Mouse (Mus musculus) embryonic facial prominence, embryonic 13.5 days (tissue): ENCODE results near the gene Bpifa3. TPM values are rescaled to one million over a fixed set of nuclear protein-coding genes. Genes with fewer than 3 reads are reported as not detected.
"Not testable (repeated sequence)": the region's sequence is repeated elsewhere in the genome, so short reads cannot be mapped to it uniquely, and the experiment has no call there.

Experiments used
- ATAC-seq: fragments of 200-750 bp; cut with Nextera tagmentation; 2 replicates; pipeline ENCODE4 v1.8.0; 2017; ENCODE audit warnings: low read depth; ENCODE audit not compliant: insufficient number of reproducible peaks, insufficient read depth, low FRiP score, low TSS enrichment
- H3K27ac ChIP-seq: fragments of 300-500 bp; sonication (generic); 2 replicates; pipeline ENCODE4 v1.5.1; 2015; ENCODE audit warnings: moderate library complexity, mild to moderate bottlenecking, inconsistent platforms
- H3K27me3 ChIP-seq: fragments of 300-500 bp; sonication (generic); 2 replicates; pipeline ENCODE4 v1.6.1; 2015; ENCODE audit warnings: mild to moderate bottlenecking, inconsistent platforms
- H3K36me3 ChIP-seq: fragments of 300-500 bp; sonication (generic); 2 replicates; pipeline ENCODE4 v1.6.1; 2015; ENCODE audit warnings: mild to moderate bottlenecking, inconsistent platforms
- H3K4me1 ChIP-seq: fragments of 300-500 bp; sonication (generic); 2 replicates; pipeline ENCODE4 v1.6.1; 2015; ENCODE audit warnings: inconsistent platforms
- H3K4me2 ChIP-seq: fragments of 300-500 bp; sonication (generic); 2 replicates; pipeline ENCODE4 v1.6.1; 2015; ENCODE audit warnings: moderate library complexity, mild to moderate bottlenecking, inconsistent platforms
- H3K4me3 ChIP-seq: fragments of 300-500 bp; sonication (generic); 2 replicates; pipeline ENCODE4 v1.5.1; 2015; ENCODE audit warnings: mild to moderate bottlenecking, inconsistent platforms
- H3K9ac ChIP-seq: fragments of 300-500 bp; sonication (generic); 2 replicates; pipeline ENCODE4 v1.6.1; 2015; ENCODE audit warnings: mild to moderate bottlenecking, inconsistent platforms
- H3K9me3 ChIP-seq: fragments of 300-500 bp; sonication (generic); 2 replicates; pipeline ENCODE4 v1.6.1; 2016; ENCODE audit warnings: inconsistent platforms
- WGBS: fragments of 180-500 bp; shearing (Covaris S2); methylation state at CpG from one replicate; pipeline ENCODE4 v1.1.7; 2015; ENCODE audit warnings: mixed read lengths; 5-methylcytosine and 5-hydroxymethylcytosine counted together
- polyA plus RNA-seq: library from polyadenylated mRNA; unstranded; fragments of >200 nt; fragmentation: Nextera tagmentation; extraction: Ambion mirVana; gene quantifications from 2 replicates; pipeline ENCODE4 v1.2.1, GENCODE M21; 2015

Gene Bpifa3
- polyA plus RNA-seq, 1 experiment from 2014 or later, result not detected

GRCm38 (mm10) chr2:154181900-154182299 lies 51.8 kb downstream of the Bpifa3 start:
- H3K4me2 ChIP-seq, H3K27me3 ChIP-seq, H3K4me1 ChIP-seq, ATAC-seq, H3K27ac ChIP-seq, H3K4me3 ChIP-seq, H3K9me3 ChIP-seq, H3K9ac ChIP-seq, H3K36me3 ChIP-seq: not testable (repeated sequence)
- WGBS, result 85% methylated on average over 7 of the region's 7 CpGs

- H3K9ac ChIP-seq, H3K36me3 ChIP-seq, H3K4me3 ChIP-seq, H3K27ac ChIP-seq, H3K4me1 ChIP-seq, H3K27me3 ChIP-seq, H3K9me3 ChIP-seq, ATAC-seq, H3K4me2 ChIP-seq: not testable (repeated sequence)
- 88% methylated on average over 4 of the region's 4 CpGs for WGBS
These were observed 52.9 kb downstream of the Bpifa3 start for GRCm38 (mm10) chr2:154183061-154183460.

GRCm38 (mm10) chr2:154185319-154185718 lies 55.2 kb downstream of the Bpifa3 start:
- 83% methylated on average over 6 of the region's 6 CpGs for WGBS
- H3K27ac ChIP-seq, result no peak overlapping the region
- H3K36me3 ChIP-seq, result no peaks in the 10 kb centered on the region

GRCm38 (mm10) chr2:154185748-154186147 lies 55.6 kb downstream of the Bpifa3 start:
- H3K4me3 ChIP-seq, result no peak overlapping the region
- no peaks in the 10 kb centered on the region for H3K36me3 ChIP-seq
- ATAC-seq, result no peak
- 80% methylated on average over 3 of the region's 3 CpGs for WGBS
- no peaks in the 10 kb centered on the region for H3K4me1 ChIP-seq
- H3K9ac ChIP-seq, result no peak overlapping the region
- H3K4me2 ChIP-seq, result no peak overlapping the region
- no peak overlapping the region; the same call in 1 of the 2 replicates for H3K27ac ChIP-seq
- H3K9me3 ChIP-seq, result no peaks in the 10 kb centered on the region
- H3K27me3 ChIP-seq, result no peaks in the 10 kb centered on the region

More at GRCm38 (mm10) chr2:154185319-154185718, 55.2 kb downstream of the Bpifa3 start:
- ATAC-seq, result no peak
- no peaks in the 10 kb centered on the region for H3K9me3 ChIP-seq
- no peaks in the 10 kb centered on the region for H3K4me1 ChIP-seq
- H3K9ac ChIP-seq, result no peak overlapping the region
- no peak overlapping the region for H3K4me3 ChIP-seq
- H3K27me3 ChIP-seq, result no peaks in the 10 kb centered on the region
- H3K4me2 ChIP-seq, result no peak overlapping the region

- no peaks in the 10 kb centered on the region for H3K4me1 ChIP-seq
- WGBS, result 42% methylated on average over 5 of the region's 5 CpGs
- no peak for ATAC-seq
- no peak overlapping the region for H3K27ac ChIP-seq
- H3K4me3 ChIP-seq, result no peak overlapping the region
- H3K4me2 ChIP-seq, result no peak overlapping the region
- no peak overlapping the region for H3K9ac ChIP-seq
- H3K27me3 ChIP-seq, result no peaks in the 10 kb centered on the region
- H3K36me3 ChIP-seq, result no peaks in the 10 kb centered on the region
- no peaks in the 10 kb centered on the region for H3K9me3 ChIP-seq
These were observed 57.3 kb downstream of the Bpifa3 start for GRCm38 (mm10) chr2:154187468-154187867.

Other genes starting within 250 kb of the Bpifa3 start
- gene Bpifb6, start 229.9 kb upstream of the Bpifa3 start, polyA plus RNA-seq, result not detected in 2 replicates
- gene Bpifb3, start 212.1 kb upstream of the Bpifa3 start, polyA plus RNA-seq, result not detected in 2 replicates
- not detected in 2 replicates for gene Bpifb4, start 192.1 kb upstream of the Bpifa3 start, polyA plus RNA-seq
- gene Bpifa6, start 155.4 kb upstream of the Bpifa3 start, polyA plus RNA-seq, result not detected in 2 replicates
- not detected in 2 replicates for gene Bpifa2, start 122.1 kb upstream of the Bpifa3 start, polyA plus RNA-seq
- 3.1 and 4.7 TPM in 2 replicates for gene Bpifa1, start 12.5 kb downstream of the Bpifa3 start, polyA plus RNA-seq
- not detected in 2 replicates for gene Bpifa5, start 32.3 kb downstream of the Bpifa3 start, polyA plus RNA-seq
- not detected in 2 replicates for gene Bpifb1, start 60.5 kb downstream of the Bpifa3 start, polyA plus RNA-seq
- gene Bpifb5, start 93.4 kb downstream of the Bpifa3 start, polyA plus RNA-seq, result 0.24 and 0.37 TPM in 2 replicates
- gene Bpifb9a, start 127.5 kb downstream of the Bpifa3 start, polyA plus RNA-seq, result not detected in 2 replicates
- not detected in 2 replicates for gene Bpifb9b, start 176.9 kb downstream of the Bpifa3 start, polyA plus RNA-seq
- 18.5 and 22.4 TPM in 2 replicates for gene Cdk5rap1, start 242.7 kb downstream of the Bpifa3 start, polyA plus RNA-seq